Mouse (Mus musculus): ENCODE data around the gene Insm1.

Gene Insm1

GRCm38 (mm10) chr2:146225818-146226217 lies 4.1 kb downstream of the Insm1 start:
- no peak for DNase-seq

GRCm38 (mm10) chr2:146226484-146226883 lies 4.8 kb downstream of the Insm1 start:
- DNase-seq: peak; percentile 63

- DNase-seq: no peak
These were observed 5.9 kb downstream of the Insm1 start for GRCm38 (mm10) chr2:146227646-146228045.

- DNase-seq: no peak
These were observed 6.7 kb downstream of the Insm1 start for GRCm38 (mm10) chr2:146228435-146228834.

GRCm38 (mm10) chr2:146231485-146231884 lies 9.8 kb downstream of the Insm1 start:
- DNase-seq: no peak

GRCm38 (mm10) chr2:146239196-146239747 lies 17.6 kb downstream of the Insm1 start:
- no peak for DNase-seq

GRCm38 (mm10) chr2:146244049-146244448 lies 22.3 kb downstream of the Insm1 start:
- DNase-seq: no peak

- DNase-seq: no peak
These were observed 23.7 kb downstream of the Insm1 start for GRCm38 (mm10) chr2:146245401-146245800.

GRCm38 (mm10) chr2:146246409-146247075 lies 24.8 kb downstream of the Insm1 start:
- no peak for DNase-seq

GRCm38 (mm10) chr2:146247576-146247975 lies 25.9 kb downstream of the Insm1 start:
- DNase-seq: no peak

- DNase-seq: no peak
These were observed 27.3 kb downstream of the Insm1 start for GRCm38 (mm10) chr2:146249033-146249432.

GRCm38 (mm10) chr2:146250236-146250904 lies 28.6 kb downstream of the Insm1 start:
- no peak for DNase-seq

GRCm38 (mm10) chr2:146254387-146254786 lies 32.7 kb downstream of the Insm1 start:
- no peak for DNase-seq

- DNase-seq: no peak
These were observed 33.9 kb downstream of the Insm1 start for GRCm38 (mm10) chr2:146255636-146256035.

GRCm38 (mm10) chr2:146256321-146256875 lies 34.7 kb downstream of the Insm1 start:
- DNase-seq: peak; percentile 22

GRCm38 (mm10) chr2:146257037-146257436 lies 35.3 kb downstream of the Insm1 start:
- no peak for DNase-seq

GRCm38 (mm10) chr2:146257609-146258008 lies 35.9 kb downstream of the Insm1 start:
- no peak for DNase-seq

GRCm38 (mm10) chr2:146258736-146259469 lies 37.2 kb downstream of the Insm1 start:
- DNase-seq: no peak

GRCm38 (mm10) chr2:146259787-146260560 lies 38.3 kb downstream of the Insm1 start:
- no peak for DNase-seq

- DNase-seq: no peak
These were observed 39.4 kb downstream of the Insm1 start for GRCm38 (mm10) chr2:146261146-146261545.

- DNase-seq: no peak
These were observed 40.5 kb downstream of the Insm1 start for GRCm38 (mm10) chr2:146262215-146262614.

GRCm38 (mm10) chr2:146262966-146263365 lies 41.2 kb downstream of the Insm1 start:
- DNase-seq: no peak

All from lung, postnatal 14 days (tissue).